Mouse (Mus musculus) cerebellum, adult 11-12 months (tissue): ENCODE results near the gene Auts2.
A peak's percentile ranks its signal among the peaks of the same experiment; 100 is the strongest.
"Not testable (repeated sequence)": the region's sequence is repeated elsewhere in the genome, so short reads cannot be mapped to it uniquely, and the experiment has no call there.

ENCODE experiments used
- DNase-seq: peaks from one replicate; pipeline ENCODE4 v3.0.0; 2022

The Auts2 gene

DNA sequence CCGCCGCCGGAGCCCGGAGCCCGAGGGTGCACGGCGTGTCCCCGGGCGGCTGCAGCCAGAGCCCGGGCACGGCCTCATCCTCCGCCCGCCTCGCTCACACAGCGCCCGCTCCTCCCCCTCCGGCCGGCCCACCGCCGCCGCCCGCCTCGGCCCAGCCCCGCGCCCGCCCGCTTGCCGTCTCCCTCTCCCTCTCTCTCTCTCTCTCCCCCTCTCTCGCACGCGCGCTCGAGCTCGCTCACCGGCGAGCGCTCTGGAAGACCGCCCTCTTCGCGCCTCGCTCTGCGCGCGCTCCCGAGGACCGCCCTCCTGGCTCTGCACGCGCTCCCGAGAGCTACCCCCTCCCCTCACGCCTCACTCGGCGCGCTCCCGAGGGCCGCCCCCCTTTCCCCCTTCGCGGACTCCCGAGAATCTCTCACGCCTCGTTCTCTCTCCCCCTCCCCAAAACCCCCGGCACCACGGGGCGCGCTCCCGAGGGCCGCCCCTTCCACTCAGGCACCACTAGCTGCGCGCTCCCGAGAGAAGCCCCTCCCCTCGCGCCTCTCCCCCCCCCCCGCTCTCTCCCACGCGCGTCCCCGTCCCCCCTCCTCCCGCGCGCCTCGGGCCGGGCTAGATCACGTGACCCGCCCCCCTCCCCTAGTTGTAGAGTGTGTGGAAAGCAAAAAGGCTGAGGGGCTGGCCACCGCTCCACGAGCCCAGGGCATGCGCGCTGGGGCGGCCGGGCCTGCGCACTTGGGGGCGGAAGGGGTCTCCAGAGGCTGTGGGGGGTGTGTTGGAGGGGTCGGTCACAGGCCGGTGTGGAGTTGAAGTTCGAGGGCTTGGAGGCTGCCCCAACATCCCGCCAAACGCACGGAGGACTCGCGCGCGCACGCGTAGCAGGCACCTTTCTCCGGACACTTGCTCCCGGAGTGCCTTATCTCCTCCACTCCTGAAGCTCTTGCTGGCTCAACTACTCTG is at the start of gene Auts2:
TSS of gene Auts2 (minus strand) at position 227 of the 954 bp plus-strand sequence.
- peak; percentile 91 for DNase-seq

DNA sequence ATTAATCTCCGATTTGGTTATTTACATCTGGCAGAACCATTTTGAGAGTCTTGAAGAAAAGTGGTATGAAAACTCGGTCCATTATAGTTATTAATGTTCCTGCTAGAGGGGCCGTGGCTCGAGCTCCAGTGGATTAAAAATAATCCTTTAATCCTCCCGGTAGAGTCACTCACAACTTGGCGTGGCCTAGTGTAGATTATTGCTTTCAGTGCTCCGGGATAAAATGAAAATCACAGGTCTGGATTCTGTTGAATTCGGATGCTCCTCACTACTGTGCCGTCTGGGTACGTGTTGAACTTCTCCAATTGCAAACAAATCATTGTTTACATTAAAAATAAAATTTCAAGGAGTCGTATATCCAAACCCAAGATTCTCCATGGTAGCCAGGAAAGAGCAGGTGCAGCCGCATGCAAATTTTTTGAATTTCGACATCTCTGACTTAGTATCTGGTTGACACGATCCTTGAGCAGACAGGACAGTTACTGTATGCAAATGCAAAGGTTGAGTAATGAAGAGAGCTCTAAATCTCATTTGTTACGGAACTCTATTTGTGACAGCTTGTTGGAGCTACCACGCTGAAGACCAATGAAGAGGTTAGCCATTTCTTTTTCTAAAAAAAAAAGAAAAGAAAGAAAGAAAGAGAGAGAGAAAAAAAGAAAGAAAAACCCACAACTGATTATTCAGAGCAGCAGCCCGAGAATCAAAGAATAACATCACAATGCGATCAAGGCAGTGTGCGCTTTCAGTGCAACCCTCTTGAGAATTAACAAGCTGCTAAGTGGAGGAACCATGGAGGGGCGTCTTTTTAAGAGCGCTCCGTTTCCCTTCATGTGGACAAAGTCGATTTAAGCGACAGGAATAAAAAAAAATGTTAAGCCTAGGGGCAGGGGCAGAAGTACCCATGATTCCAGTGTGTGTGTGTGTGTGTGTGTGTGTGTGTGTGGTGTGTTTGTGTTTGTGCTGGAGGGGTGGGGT is 48.9 kb upstream of the Auts2 start:
- DNase-seq = no peak

DNA sequence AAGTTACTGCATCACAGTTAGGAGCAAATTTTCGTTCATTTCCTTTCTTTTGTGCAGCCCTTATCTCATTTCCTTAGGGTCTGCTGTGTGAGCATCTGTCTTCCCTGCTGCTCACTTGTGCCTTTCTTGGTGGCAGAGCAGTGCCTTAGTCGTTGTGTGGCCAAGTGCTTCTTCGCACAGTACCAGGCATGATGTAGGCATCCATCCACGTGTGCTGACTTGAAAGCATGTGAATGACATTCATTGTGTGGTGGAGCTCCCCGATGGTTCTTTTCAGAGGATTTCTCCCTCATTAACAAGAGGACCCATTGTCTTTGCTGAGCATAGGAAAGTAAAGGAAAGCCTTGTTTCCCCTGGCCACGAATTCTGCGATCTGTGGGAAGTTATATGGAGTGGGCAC is 36.6 kb upstream of the Auts2 start:
- no peak for DNase-seq

DNA sequence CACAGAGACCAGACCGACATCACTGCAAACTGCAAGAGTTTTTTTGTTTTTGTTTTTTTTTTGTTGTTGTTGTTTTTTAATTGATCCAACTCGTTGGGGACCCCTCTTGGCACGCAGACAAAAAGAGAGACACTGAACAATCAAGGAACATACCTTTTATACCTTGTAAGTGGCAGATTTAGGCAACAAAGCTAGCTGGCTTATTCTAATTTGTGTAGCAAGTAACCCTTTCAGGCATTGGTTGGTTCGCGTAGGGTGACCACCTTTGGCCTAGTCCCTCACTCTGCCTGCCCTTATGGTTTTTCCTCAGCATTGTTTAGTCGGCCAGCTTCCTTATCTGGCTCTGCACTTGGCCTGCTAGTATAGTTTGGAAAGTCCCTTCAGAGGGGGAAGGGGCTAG is 17.6 kb upstream of the Auts2 start:
- DNase-seq = not testable (repeated sequence)

DNA sequence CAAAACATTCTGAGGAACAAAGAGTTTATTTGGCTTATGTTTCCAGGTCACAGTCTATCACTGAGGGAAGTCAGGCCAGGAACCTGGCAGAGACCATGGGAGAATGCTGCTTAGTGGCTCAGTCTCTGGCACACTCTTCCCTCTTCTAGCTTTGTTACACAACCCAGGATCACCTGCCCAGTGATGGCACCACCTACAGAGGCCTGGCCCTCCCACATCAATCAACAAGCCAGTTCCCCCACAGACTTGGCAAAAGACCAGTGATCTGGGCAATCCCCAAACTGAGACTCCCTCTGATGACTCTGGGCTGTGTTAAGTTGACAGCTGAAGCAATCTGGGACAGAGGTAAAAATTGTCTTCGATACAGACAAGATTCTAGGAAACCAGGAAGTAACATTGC is 2.6 kb upstream of the Auts2 start:
- peak; percentile 60 for DNase-seq

DNA sequence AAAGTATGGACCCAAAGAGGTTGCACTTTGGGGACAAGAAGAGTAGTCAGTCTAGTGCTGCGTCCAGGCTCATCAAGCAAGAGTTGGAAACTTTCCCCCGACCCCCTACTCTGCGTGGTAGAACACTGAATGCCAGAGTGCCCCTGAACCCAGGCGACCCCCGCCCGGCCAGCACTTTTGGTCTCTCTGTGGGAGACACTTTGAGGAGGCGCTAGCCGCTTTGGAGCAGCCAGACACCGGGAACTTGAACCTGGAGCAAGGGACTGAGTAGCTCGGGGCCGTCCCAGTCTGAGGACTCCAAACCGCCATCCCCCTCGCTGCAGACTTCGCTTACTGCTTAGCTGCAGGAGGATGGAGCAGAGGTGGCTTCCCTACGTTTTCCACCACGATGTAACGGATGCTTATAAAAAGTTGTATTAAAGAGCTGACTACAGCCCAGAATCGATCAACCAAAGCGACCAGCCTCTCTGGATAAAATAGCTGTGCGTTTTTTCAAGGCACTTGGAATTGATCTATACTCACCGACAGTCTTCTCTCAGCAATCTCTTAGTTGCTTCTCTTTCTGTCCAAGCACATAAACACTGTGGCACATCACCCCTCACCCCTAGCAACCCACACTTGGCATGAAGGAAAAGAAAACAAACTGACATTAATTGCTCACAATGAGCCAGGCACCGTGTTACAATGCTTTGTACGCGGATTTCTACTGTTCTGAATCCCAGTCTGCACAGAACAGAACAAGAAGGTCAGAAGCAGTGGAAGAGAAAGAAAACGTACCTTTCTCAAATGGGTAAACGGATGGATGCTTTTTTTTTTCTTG is 1.2 kb upstream of the Auts2 start:
- DNase-seq = peak; percentile 57

DNA sequence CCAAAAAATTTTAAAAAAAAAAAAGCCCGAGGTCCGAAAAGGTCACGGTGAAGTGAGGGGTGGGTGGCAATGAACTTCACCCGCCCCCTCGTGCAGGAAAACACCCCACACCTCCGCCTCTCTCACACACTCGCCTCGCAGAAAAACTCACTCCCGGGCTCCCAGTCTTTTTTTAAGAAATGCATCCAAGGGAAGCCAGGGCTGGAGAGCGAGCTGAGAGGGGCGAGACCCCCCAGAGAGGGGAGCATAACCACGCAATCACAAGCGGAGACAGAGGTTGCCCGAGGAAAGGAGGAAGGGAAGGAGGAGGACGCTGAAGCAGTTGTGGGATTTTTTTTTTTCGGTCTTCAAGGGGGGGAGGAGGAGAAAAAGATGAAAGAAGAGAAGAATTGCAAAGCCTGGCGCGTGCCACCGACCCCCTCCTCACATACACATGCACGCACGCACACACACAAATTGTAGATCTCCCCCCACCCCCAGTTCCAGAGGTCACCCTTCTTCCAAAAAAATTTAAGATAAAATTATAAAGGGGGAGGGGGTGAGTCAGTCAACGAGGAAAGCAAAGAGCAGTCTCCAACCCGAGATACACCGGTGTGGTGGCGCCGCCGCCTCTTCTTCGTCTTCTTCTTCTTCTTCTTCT is 643 bp downstream of the Auts2 start:
- peak; percentile 57 for DNase-seq

DNA sequence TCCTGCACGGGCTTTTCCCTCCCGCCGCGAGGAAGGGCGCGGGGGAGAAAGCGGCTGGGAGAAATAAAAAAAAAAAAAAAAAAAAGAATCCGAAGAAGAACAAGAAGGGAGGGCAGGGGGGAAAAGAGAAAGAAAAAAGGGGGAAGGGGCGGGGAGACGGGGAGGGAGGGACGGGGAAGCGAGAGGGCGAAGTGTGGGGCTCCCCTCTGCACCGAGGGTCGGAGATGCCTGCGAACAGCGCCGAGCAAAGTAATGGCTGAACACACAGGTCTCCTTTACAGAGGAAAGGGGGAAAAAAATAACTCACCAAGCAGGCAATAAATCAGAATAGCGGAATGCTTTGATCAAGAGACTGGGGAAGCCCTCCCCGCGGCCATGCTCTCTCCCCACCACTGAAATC is 1.2 kb downstream of the Auts2 start:
- DNase-seq = no peak

DNA sequence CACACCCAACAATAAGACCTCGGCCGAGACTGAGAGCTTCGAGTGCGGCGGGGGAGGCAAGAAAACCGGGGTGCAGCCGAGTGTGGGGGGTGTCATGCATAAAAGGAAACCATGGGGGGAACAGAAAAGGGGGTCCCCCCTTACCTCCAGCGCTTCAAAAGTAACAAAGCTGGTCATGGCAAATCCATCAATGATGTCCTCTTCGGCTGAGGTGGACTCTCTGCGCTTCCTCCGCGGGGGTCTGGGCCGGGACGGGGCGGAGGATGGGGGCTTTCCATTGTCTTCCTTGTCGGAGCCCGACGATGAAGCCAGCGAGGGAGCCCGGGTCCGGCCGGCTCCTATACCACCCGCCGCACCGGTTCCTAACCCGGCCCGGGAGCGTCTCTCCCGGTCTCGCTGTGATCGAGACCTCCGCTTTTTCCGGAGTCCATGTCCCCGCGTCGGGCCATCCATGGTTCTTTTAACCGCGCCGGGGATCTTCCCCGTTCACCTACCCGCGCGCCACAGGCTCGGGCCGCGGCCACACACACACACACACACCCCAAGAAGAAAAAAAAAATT is 1.7 kb downstream of the Auts2 start:
- peak; percentile 45 for DNase-seq

DNA sequence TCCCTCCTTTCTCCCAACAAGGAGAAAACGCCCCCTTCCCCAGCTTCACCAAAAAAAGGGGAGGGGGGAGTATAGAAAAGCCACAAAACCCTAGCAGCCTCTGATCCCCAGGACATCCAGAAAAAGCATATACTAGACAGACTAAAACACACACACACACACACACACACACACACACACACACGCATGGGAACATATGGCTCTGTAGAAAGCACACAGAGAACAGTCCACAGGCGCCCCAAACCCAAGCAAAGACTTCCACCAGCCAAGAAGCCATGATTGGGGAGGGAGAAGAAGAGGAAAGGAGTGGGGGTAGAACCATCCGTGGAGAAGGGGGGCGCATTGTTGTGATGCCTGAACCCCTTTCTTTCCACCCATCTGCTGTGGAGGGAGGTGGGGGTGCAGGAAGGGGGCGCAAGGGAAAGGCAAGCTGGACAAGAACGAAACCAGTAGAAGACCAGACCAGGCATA is 2.3 kb downstream of the Auts2 start:
- DNase-seq = no peak

DNA sequence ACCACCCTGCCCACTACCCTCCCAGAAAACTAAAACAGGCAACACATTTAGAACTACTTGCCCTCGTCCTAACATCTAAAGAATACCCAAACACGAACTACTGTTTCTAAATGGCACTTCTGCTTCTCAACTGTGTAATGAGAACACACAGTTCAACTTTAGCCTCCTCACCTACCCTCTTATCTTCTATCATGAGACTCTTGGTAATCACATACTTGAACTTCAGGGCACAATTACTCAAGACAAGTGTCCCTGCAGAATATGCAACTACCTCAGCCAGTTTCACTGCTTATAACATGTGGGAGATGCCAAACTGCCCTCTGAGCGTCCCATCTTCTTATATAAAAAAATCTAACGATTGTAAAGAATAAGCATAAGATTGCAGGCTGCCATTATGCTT is 5.7 kb downstream of the Auts2 start:
- DNase-seq = no peak

DNA sequence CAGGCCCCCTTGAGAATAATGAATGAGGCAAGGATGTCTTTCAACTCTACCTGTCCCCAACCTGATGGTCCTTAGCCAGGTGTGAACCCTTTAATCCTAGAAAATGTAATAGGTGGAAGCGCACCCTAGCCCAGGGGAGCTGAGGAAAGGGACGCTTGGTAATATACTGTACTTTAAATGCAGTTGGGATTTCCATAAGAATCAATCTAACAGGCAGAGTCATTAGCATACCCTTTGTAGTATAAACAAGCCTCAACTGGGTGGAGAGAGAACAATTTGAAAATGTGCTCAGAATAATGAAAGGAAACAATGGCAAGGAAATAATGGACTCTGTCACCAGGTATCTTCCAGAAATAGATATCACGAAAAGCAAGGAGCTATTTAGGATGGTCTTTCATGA is 16.7 kb downstream of the Auts2 start:
- no peak for DNase-seq

DNA sequence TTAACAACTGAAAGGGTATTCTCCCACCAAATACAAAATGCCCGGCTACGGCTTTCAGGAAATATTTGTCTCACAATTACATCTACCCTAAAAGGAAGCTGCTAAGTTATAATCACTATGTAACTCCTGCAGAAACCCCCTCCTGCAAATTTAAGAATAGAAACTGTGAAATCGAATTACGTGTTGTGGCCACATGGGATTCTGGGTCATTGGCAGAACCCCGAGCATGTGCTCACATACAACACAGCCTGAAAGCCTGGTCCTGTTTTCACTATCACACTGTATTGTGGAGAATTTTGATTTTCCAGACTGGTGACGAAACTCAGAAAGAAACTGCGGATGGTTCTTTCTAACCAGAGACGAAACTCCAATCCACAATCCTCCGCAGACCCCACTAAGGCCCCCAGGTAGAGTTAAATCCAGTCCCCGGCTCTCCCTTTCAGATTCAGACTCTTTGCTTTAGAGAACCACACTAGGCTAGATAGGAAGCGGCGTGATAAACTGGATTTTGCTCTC is 21.7 kb downstream of the Auts2 start:
- no peak for DNase-seq

DNA sequence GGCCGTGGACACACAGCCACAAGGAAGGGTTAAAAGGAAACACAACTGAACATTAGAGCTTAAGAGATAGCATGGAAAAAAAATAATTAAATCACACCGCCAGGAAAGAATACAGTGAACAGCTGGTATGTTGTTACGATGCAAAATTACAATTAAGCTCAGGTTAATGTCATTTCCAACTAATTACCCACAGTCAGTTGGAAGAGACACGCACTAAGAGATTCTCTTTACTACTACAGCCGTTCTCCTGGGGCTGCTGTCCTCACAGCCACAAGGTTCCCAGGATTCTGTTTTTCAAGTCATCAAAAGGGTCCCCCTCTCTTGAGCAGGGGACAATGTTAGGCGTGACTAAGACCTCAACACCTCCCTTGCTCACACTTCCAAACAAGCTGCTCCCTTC is 25.3 kb downstream of the Auts2 start:
- no peak for DNase-seq

DNA sequence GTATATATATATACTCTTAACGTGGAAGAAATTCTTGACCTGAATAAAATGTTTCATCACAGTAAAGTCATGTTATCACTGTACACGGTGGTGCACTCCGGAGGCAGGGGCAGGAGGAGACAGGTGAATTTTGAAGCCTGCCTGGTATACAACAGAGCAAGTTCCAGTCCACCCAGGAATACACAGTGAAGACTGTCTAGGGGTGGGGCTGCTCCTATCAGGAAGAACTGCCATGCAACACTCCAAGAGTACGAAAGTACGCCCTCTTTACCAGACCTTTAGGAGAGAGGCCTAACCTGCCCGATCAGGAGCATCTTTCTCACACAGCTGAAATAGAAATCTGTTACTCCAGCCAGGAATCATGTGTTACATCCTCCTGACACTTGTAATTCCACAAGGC is 28.6 kb downstream of the Auts2 start:
- no peak for DNase-seq

DNA sequence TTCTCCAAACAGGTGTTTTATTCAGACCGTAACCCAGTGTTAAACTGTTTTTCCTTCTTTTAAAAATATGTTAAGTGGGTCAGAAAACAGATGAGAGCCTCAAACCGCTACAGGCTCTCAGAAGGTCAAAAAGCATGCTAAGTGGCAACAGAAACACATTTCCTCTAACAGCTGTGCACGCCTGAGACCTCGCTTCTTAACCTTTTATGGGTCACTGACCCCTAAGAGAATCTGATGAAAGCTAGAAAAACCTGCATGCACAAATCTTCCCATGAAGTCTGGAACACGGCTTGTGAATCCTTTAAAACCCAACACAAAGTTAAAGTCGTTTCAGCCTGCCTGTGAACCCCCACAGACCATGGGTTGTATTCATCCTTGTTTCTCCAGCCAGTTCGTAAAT is 29.9 kb downstream of the Auts2 start:
- DNase-seq = no peak

DNA sequence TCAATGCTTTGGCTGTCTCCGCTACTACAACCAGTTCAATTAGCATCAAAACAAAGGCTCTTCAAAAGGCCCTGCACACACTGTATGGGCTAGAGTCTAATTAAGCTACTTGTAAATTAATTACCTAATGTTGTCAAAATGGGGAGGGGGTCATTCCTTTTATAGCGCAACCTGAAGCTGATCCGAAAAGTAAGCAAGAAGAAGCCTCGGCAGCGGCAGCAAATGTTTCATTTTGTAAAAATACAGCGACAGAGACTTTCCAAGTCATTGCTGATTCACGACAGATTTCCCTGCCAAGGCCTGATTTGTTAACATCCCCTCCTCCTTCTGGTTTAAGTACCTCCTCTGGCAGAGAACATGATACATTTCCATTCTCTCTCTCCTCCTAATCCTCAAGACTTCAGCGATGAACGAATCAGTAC is 33.7 kb downstream of the Auts2 start:
- DNase-seq = no peak

DNA sequence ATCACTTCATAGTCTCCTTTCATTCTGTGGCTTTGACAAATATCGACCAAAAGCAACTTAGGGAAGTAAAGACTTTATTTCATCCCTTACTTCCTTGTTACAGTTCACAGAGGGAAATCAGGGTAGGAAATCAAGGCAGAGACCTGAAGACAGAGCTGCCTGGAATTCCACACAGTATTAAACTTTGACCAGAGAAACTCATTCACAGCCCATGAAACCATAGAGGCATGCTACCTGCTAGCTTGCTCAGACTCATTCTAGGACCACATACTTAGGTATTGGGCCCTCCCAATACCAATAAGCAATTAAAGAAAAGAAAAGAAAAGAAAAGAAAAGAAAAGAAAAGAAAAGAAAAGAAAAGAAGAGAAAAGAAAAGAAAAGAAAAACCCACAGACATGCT is 38.3 kb downstream of the Auts2 start:
- DNase-seq = no peak

DNA sequence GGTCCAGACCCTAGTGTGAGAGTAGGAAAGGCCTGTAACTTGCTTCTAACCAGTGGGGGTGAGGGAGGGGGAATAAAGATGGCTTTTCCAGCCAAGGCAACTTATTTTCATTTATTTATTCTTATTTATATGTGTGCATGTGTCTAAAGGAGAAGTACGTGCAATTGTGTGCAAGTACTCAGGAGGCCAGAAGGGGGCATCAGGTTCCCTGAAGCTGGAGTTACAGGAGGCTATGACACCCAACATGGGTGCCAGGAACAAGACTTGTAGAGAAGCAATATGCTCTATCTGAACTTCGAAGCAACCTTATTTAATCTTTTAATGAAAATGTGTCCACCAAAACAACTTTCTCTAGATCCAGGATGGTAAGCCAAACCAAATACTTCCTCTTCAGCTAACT is 39.7 kb downstream of the Auts2 start:
- DNase-seq = no peak

DNA sequence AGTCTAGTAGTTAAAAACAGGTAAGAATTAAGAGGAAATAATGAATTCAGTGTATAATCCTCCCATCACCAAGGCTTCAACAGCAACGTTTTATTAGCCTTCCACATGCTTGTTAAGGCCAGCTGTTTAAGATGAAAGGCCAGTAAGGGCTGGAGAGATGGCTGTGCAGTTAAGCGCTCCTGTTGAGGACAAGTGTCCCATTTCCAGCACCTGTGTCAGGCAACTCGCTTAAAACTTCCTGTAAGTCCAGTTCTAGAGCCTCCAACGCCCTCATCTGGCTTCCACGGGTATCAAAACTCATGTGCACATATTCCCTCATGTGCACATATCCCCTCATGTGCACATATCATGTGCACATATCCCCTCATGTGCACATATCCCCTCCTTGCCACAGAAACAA is 41.1 kb downstream of the Auts2 start:
- DNase-seq = no peak

DNA sequence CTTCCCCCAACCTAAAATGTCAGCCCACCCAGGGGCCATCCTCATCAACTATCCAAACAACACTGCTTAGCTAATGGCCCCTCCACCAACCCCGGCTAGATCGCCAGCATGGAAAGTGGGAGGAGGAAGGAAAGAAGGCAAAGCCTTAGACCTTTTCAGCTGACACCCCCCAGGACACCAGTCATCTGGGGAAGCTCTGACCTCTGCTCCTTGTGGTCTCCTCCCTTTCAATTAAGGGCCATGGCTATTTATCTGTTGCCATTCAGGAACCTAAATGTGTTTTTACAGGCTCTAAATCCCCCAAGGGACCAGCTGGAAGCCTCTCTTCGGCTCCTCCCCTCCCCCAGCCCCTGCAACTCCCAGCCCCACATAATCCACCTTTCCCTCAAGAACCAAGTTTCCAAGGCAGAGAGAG is 42.3 kb downstream of the Auts2 start:
- no peak for DNase-seq

DNA sequence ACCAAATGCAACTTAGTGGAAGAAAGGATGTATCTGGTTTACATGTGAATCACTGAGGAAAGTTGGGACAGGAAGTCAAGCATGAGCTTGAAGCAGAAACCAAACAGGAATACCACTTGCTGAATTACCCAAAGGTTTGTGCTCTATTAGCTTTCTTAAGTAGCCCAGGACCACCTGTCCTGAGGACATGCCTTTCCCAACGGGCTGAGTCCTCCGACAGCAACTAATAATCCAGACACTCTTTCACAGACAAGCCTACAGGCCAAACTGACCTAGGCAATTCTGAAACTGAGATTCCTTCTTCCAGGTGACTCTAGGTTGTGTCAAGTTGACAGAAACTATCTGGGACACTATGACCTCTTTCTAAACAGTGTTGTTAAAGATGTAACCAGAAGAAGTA is 44.2 kb downstream of the Auts2 start:
- no peak for DNase-seq
